Comparison of ENCODE assay signal across 28 mouse cellular contexts in the genomic region with DNA sequence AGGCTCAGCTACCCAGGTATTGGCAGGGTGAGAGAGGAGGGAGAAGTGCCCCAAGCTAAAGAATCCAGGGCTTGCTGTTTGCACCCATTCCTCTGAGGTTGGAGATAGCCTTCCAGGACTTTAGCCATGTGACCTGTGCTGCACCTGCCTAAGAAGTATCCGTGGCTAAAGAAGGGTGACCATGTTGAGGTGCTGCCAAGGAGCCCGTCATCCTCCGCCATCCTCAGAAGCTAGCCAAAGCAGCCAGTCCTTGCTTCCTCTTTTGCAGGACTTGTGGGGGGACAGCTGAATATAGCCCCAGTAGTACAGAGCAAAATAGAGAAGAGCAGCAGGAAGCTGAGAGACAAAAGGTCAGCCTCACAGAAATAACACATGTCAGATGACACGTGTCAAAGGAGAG.
"Had no signal": no experiment of that assay in that cellular context is flagged by ENCODE, and none has a peak within 500 bp of the region (broad histone marks: within the 10 kb centered on the region; RNA-seq: fewer than 3 reads in every experiment).

No protein-coding gene starts in this region.

- ATAC-seq: hindbrain, embryonic 16.5 days; intestine, embryonic 16.5 days had no signal

- H3K9ac ChIP-seq: heart, embryonic 12.5 days; hindbrain, embryonic 12.5 days; hindbrain, embryonic 14.5 days; kidney, embryonic 15.5 days; limb, embryonic 12.5 days; liver, embryonic 13.5 days; liver, embryonic 15.5 days had no signal

- H3K27ac ChIP-seq: heart, adult 2 months; heart, embryonic 10.5 days; hindbrain, embryonic 10.5 days; hindbrain, embryonic 12.5 days; hindbrain, embryonic 14.5 days; kidney, embryonic 15.5 days; kidney, postnatal 0 days; layer of hippocampus, adult 2 months; left cerebral cortex, adult 2 months; limb, embryonic 10.5 days; limb, embryonic 12.5 days; liver, embryonic 13.5 days; liver, embryonic 15.5 days had no signal

- H3K27me3 ChIP-seq: heart, embryonic 12.5 days; hindbrain, embryonic 12.5 days; kidney, embryonic 15.5 days; limb, embryonic 12.5 days; liver, embryonic 13.5 days; liver, embryonic 15.5 days had no signal

- H3K4me2 ChIP-seq: heart, embryonic 12.5 days; hindbrain, embryonic 12.5 days; hindbrain, embryonic 14.5 days; kidney, embryonic 15.5 days; limb, embryonic 12.5 days; liver, embryonic 11.5 days; liver, embryonic 13.5 days; liver, embryonic 15.5 days had no signal

- H3K4me1 ChIP-seq: heart, embryonic 10.5 days; heart, embryonic 12.5 days; hindbrain, embryonic 10.5 days; limb, embryonic 10.5 days; limb, embryonic 12.5 days; liver, embryonic 13.5 days; liver, embryonic 15.5 days had no signal

- H3K4me3 ChIP-seq: heart, adult 2 months; heart, embryonic 10.5 days; heart, embryonic 12.5 days; hindbrain, embryonic 10.5 days; hindbrain, embryonic 12.5 days; kidney, embryonic 15.5 days; layer of hippocampus, adult 2 months; left cerebral cortex, adult 2 months; limb, embryonic 10.5 days; limb, embryonic 12.5 days; liver, embryonic 13.5 days; liver, embryonic 15.5 days had no signal

- DNase-seq: gastrocnemius, postnatal 10 days; gastrocnemius, postnatal 25 days; heart, adult 2 months; heart, postnatal 10 days; heart, postnatal 4 days; kidney, adult 11 months; kidney, adult 2 months; kidney, adult 9 months; kidney, postnatal 14 days; kidney, postnatal 36 days; layer of hippocampus, postnatal 36 days; liver; liver, embryonic 13.5 days had no signal

- H3K36me3 ChIP-seq: heart, embryonic 10.5 days; heart, embryonic 12.5 days; hindbrain, embryonic 10.5 days; hindbrain, embryonic 12.5 days; kidney, embryonic 15.5 days; limb, embryonic 10.5 days; limb, embryonic 12.5 days; liver, embryonic 13.5 days; liver, embryonic 15.5 days had no signal

- H3K9me3 ChIP-seq: heart, embryonic 10.5 days; heart, embryonic 12.5 days; hindbrain, embryonic 10.5 days; hindbrain, embryonic 12.5 days; kidney, embryonic 15.5 days; limb, embryonic 10.5 days; limb, embryonic 12.5 days; liver, embryonic 13.5 days; liver, embryonic 15.5 days had no signal
